Mouse (Mus musculus) embryonic facial prominence, embryonic 10.5 days (tissue): Measurements from ENCODE around the gene Auh. TPM values are rescaled to one million over a fixed set of nuclear protein-coding genes. Genes with fewer than 3 reads are reported as not detected.
A peak's percentile ranks its signal among the peaks of the same experiment; 100 is the strongest.

Experiments used
- DNase-seq: peaks from one replicate; pipeline ENCODE4 v3.0.0-alpha.2; 2017; ENCODE audit warnings: low spot score
- H3K27ac ChIP-seq: fragments of 300-500 bp; sonication (generic); replicated peaks from 2 replicates; pipeline ENCODE4 v1.5.1; 2016; ENCODE audit warnings: mild to moderate bottlenecking
- H3K27me3 ChIP-seq: fragments of 300-500 bp; sonication (generic); replicated peaks from 2 replicates; pipeline ENCODE4 v1.6.1; 2016; ENCODE audit warnings: low read depth, mild to moderate bottlenecking; ENCODE audit not compliant: poor library complexity, severe bottlenecking
- H3K36me3 ChIP-seq: fragments of 300-500 bp; sonication (generic); replicated peaks from 2 replicates; pipeline ENCODE4 v1.6.1; 2016; ENCODE audit warnings: mild to moderate bottlenecking, moderate library complexity
- H3K4me1 ChIP-seq: fragments of 300-500 bp; sonication (generic); 2 replicates; pipeline ENCODE4 v1.6.1; 2016
- H3K4me3 ChIP-seq: fragments of 300-500 bp; sonication (generic); 2 replicates; pipeline ENCODE4 v1.5.1; 2016; ENCODE audit warnings: mild to moderate bottlenecking, moderate library complexity
- H3K9me3 ChIP-seq: fragments of 300-500 bp; sonication (generic); 2 replicates; pipeline ENCODE4 v1.6.1; 2016; ENCODE audit warnings: mild to moderate bottlenecking
- WGBS: fragments of 180-500 bp; shearing (Covaris S2); methylation state at CpG from one replicate; pipeline ENCODE4 v1.1.7; 2016; 5-methylcytosine and 5-hydroxymethylcytosine counted together
- polyA plus RNA-seq: library from polyadenylated mRNA; unstranded; fragments of >200 nt; fragmentation: Nextera tagmentation; extraction: Ambion mirVana; gene quantifications from 2 replicates; pipeline ENCODE4 v1.2.1, GENCODE M21; 2016

The Auh gene
- polyA plus RNA-seq, 1 experiment from 2014 or later = 32.9 TPM

GRCm38 (mm10) chr13:52822165-52823149 lies 107.0 kb downstream of the Auh start:
- H3K4me3 ChIP-seq = peak overlapping the region; percentile 31
- peak overlapping the region; percentile 70 for H3K27ac ChIP-seq
- 0 out of 2 replicates have a peak, but pooled peaks cover 14% of the 10 kb centered on the region for H3K27me3 ChIP-seq
- H3K9me3 ChIP-seq = no peaks in the 10 kb centered on the region
- peak; percentile 73 for DNase-seq
- H3K4me1 ChIP-seq = peaks cover 67% of the 10 kb centered on the region
- H3K36me3 ChIP-seq = no peaks in the 10 kb centered on the region
- WGBS = 20% methylated on average over 22 of the region's 23 CpGs

- peaks cover 68% of the 10 kb centered on the region for H3K4me1 ChIP-seq
- 0 out of 2 replicates have a peak, but pooled peaks cover 14% of the 10 kb centered on the region for H3K27me3 ChIP-seq
- WGBS = 57% methylated on average over 9 of the region's 9 CpGs
- H3K9me3 ChIP-seq = no peaks in the 10 kb centered on the region
- no peak for DNase-seq
- peak overlapping the region; percentile 70; the same call in 1 of the 2 replicates for H3K27ac ChIP-seq
- no peak overlapping the region for H3K4me3 ChIP-seq
- H3K36me3 ChIP-seq = no peaks in the 10 kb centered on the region
Measured at GRCm38 (mm10) chr13:52821571-52821970, 107.9 kb downstream of the Auh start.

- Histone ChIP-seq H3K9me3 (no peaks in the 10 kb centered on the region), H3K4me3 (no peak overlapping the region), H3K4me1 (peaks cover 68% of the 10 kb centered on the region), H3K36me3 (no peaks in the 10 kb centered on the region), H3K27me3 (0 out of 2 replicates have a peak, but pooled peaks cover 14% of the 10 kb centered on the region), H3K27ac (peak overlapping the region; percentile 35; the same call in 1 of the 2 replicates)
- DNase-seq = no peak
- 83% methylated on average over 4 of the region's 4 CpGs for WGBS
Measured at GRCm38 (mm10) chr13:52819901-52820300, 109.6 kb downstream of the Auh start.

- Histone ChIP-seq H3K4me1 (peaks cover 62% of the 10 kb centered on the region), H3K4me3 (0 out of 2 replicates have a peak overlapping the region, but pooled peaks have one; percentile 13), H3K27me3 (0 out of 2 replicates have a peak, but pooled peaks cover 14% of the 10 kb centered on the region), H3K9me3 (no peaks in the 10 kb centered on the region), H3K27ac (peak overlapping the region; percentile 54), H3K36me3 (no peaks in the 10 kb centered on the region)
- 28% methylated on average over 3 of the region's 3 CpGs for WGBS
- DNase-seq = peak; percentile 50
Measured at GRCm38 (mm10) chr13:52818760-52819159, 110.7 kb downstream of the Auh start.

- no peak for DNase-seq
- Histone ChIP-seq H3K27me3 (0 out of 2 replicates have a peak, but pooled peaks cover 9% of the 10 kb centered on the region), H3K36me3 (no peaks in the 10 kb centered on the region), H3K4me1 (peaks cover 65% of the 10 kb centered on the region), H3K9me3 (no peaks in the 10 kb centered on the region), H3K27ac (peak overlapping the region; percentile 44; the same call in 1 of the 2 replicates), H3K4me3 (no peak overlapping the region)
- WGBS = 55% methylated on average over 6 of the region's 6 CpGs
Measured at GRCm38 (mm10) chr13:52817991-52818491, 111.4 kb downstream of the Auh start.

- H3K36me3 ChIP-seq = no peaks in the 10 kb centered on the region
- no peak for DNase-seq
- 89% methylated on average over 3 of the region's 3 CpGs for WGBS
- H3K9me3 ChIP-seq = no peaks in the 10 kb centered on the region
- no peak overlapping the region for H3K4me3 ChIP-seq
- H3K4me1 ChIP-seq = peaks cover 31% of the 10 kb centered on the region
- no peaks in the 10 kb centered on the region for H3K27me3 ChIP-seq
- H3K27ac ChIP-seq = no peak overlapping the region
Measured at GRCm38 (mm10) chr13:52813750-52814149, 115.7 kb downstream of the Auh start.

- WGBS = 72% methylated on average over 16 of the region's 16 CpGs
- DNase-seq = peak; percentile 30
- H3K9me3 ChIP-seq = no peaks in the 10 kb centered on the region
- no peaks in the 10 kb centered on the region for H3K36me3 ChIP-seq
- H3K4me1 ChIP-seq = peaks cover 22% of the 10 kb centered on the region
- no peak overlapping the region for H3K27ac ChIP-seq
- no peak overlapping the region for H3K4me3 ChIP-seq
- H3K27me3 ChIP-seq = no peaks in the 10 kb centered on the region
Measured at GRCm38 (mm10) chr13:52812549-52813515, 116.6 kb downstream of the Auh start.

GRCm38 (mm10) chr13:52807722-52808121 lies 121.8 kb downstream of the Auh start:
- 93% methylated on average over 11 of the region's 11 CpGs for WGBS
- 0 out of 2 replicates have a peak overlapping the region, but pooled peaks have one; percentile 14 for H3K27ac ChIP-seq
- peaks cover 37% of the 10 kb centered on the region for H3K4me1 ChIP-seq
- DNase-seq = no peak
- no peaks in the 10 kb centered on the region for H3K9me3 ChIP-seq
- no peaks in the 10 kb centered on the region for H3K27me3 ChIP-seq
- H3K36me3 ChIP-seq = no peaks in the 10 kb centered on the region
- H3K4me3 ChIP-seq = no peak overlapping the region

- H3K9me3 ChIP-seq = no peaks in the 10 kb centered on the region
- no peaks in the 10 kb centered on the region for H3K27me3 ChIP-seq
- no peaks in the 10 kb centered on the region for H3K36me3 ChIP-seq
- no peak overlapping the region for H3K4me3 ChIP-seq
- no peak for DNase-seq
- 65% methylated on average over 4 of the region's 4 CpGs for WGBS
- peaks cover 37% of the 10 kb centered on the region for H3K4me1 ChIP-seq
- no peak overlapping the region for H3K27ac ChIP-seq
Measured at GRCm38 (mm10) chr13:52806029-52806428, 123.5 kb downstream of the Auh start.

- no peak for DNase-seq
- Histone ChIP-seq H3K4me1 (peaks cover 38% of the 10 kb centered on the region), H3K27me3 (no peaks in the 10 kb centered on the region), H3K27ac (no peak overlapping the region), H3K9me3 (no peaks in the 10 kb centered on the region), H3K36me3 (no peaks in the 10 kb centered on the region), H3K4me3 (no peak overlapping the region)
- 67% methylated on average over 6 of the region's 6 CpGs for WGBS
Measured at GRCm38 (mm10) chr13:52805581-52805980, 123.9 kb downstream of the Auh start.

GRCm38 (mm10) chr13:52802482-52802881 lies 127.0 kb downstream of the Auh start:
- H3K36me3 ChIP-seq = no peaks in the 10 kb centered on the region
- peaks cover 36% of the 10 kb centered on the region for H3K4me1 ChIP-seq
- 71% methylated on average over 4 of the region's 4 CpGs for WGBS
- no peak for DNase-seq
- no peaks in the 10 kb centered on the region for H3K27me3 ChIP-seq
- H3K27ac ChIP-seq = no peak overlapping the region
- no peak overlapping the region for H3K4me3 ChIP-seq
- H3K9me3 ChIP-seq = no peaks in the 10 kb centered on the region
